Mouse (Mus musculus) cortical plate, adult 2 months (tissue): ENCODE data around the gene Gm43064.

Experiments used
- CTCF ChIP-seq: fragments of 200-500 bp; IDR thresholded peaks from 2 replicates; pipeline ENCODE4 v1.5.1; 2011; ENCODE audit warnings: mild to moderate bottlenecking, control low read depth, low read length; ENCODE audit not compliant: insufficient read depth; ENCODE audit errors: extremely low read depth
- POLR2A ChIP-seq: fragments of 200-500 bp; IDR thresholded peaks from 2 replicates; pipeline ENCODE4 v1.6.1; 2011; ENCODE audit warnings: mild to moderate bottlenecking, low read length, control low read depth; ENCODE audit not compliant: insufficient read depth; ENCODE audit errors: extremely low read depth

DNA sequence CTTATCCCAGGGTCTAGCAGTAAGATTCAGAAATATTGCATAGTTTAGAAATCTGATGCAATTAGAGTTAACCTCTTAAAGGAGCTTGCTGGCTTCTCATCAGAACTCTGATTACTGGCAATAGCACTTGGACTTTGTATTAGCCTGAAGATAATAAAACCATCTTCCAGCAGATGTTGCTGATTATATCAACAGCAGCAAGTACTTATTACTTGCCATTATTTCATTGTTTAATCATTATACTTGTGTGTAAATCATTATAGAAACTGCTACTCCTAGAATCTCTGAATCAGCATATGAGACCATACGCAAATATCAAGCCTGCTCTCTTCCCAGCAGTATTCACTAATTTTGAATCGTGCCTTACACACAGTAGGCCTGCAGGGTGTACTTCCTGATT is 24.6 kb downstream of the Gm43064 start:
- TF ChIP-seq POLR2A: no peak
- TF ChIP-seq CTCF: no peak
